Mouse (Mus musculus) bone marrow, adult 2 months (tissue): ENCODE measurements around the gene Abcg1. TPM values are rescaled to one million over a fixed set of nuclear protein-coding genes. Genes with fewer than 3 reads are reported as not detected.

Experiments used
- H3K27ac ChIP-seq: fragments of 200-500 bp; 2 replicates; pipeline ENCODE4 v1.5.1; 2012; ENCODE audit warnings: low read depth, mild to moderate bottlenecking, control low read depth, inconsistent platforms, low read length; ENCODE audit not compliant: control insufficient read depth, poor library complexity, insufficient read depth
- H3K4me1 ChIP-seq: fragments of 200-500 bp; 2 replicates; pipeline ENCODE4 v1.6.1; 2011; ENCODE audit warnings: low read length; ENCODE audit not compliant: control insufficient read depth, insufficient read depth
- H3K4me3 ChIP-seq: fragments of 200-500 bp; replicated peaks from 2 replicates; pipeline ENCODE3; 2011; ENCODE audit warnings: mild to moderate bottlenecking, low read depth, low read length, control low read depth; ENCODE audit not compliant: control insufficient read depth
- CTCF ChIP-seq: fragments of 200-500 bp; IDR thresholded peaks from 2 replicates; pipeline ENCODE4 v1.5.1; 2011; ENCODE audit warnings: low read length, control low read depth; ENCODE audit not compliant: control insufficient read depth, insufficient read depth
- POLR2A ChIP-seq: fragments of 200-500 bp; IDR thresholded peaks from 2 replicates; pipeline ENCODE4 v1.6.1; 2011; ENCODE audit warnings: low read depth, mild to moderate bottlenecking, control low read depth, low read length, borderline replicate concordance; ENCODE audit not compliant: control insufficient read depth
- WGBS: fragments of 180-500 bp; shearing (Covaris S2); methylation state at CpG from one replicate; pipeline ENCODE4 v1.1.7; 2018; 5-methylcytosine and 5-hydroxymethylcytosine counted together
- polyA plus RNA-seq: library from polyadenylated mRNA; stranded (reverse); fragments of >200 nt; gene quantifications from 2 replicates; pipeline ENCODE4 v1.2.4, GENCODE M21; 2011; ENCODE audit warnings: low replicate concordance; ENCODE audit not compliant: missing spikeins, insufficient read depth, insufficient read length

Gene Abcg1
- polyA plus RNA-seq, 1 experiment: 10.4 TPM

- TF ChIP-seq POLR2A: no peak
- no peak for TF ChIP-seq CTCF
- Histone ChIP-seq H3K27ac (peak overlapping the region; percentile 81; the same call in 1 of the 2 replicates), H3K4me3 (peak overlapping the region; percentile 94), H3K4me1 (peaks cover 12% of the 10 kb centered on the region)
- under 1% methylated on average over 13 of the region's 13 CpGs for WGBS
These were observed 1.2 kb downstream of the Abcg1 start for GRCm38 (mm10) chr17:31058745-31059085.

- whole genome bisulfite sequencing: 37% methylated on average over 4 of the region's 4 CpGs
- H3K4me3 ChIP-seq: no peak overlapping the region
- no peak overlapping the region for H3K27ac ChIP-seq
- peaks cover 12% of the 10 kb centered on the region for H3K4me1 ChIP-seq
- TF ChIP-seq POLR2A (no peak), CTCF (no peak)
These were observed 2.7 kb downstream of the Abcg1 start for GRCm38 (mm10) chr17:31060196-31060587.

GRCm38 (mm10) chr17:31060588-31061345 lies 3.3 kb downstream of the Abcg1 start:
- H3K4me1 ChIP-seq: peaks cover 12% of the 10 kb centered on the region
- H3K4me3 ChIP-seq: peak overlapping the region; percentile 1
- 5% methylated on average over 13 of the region's 13 CpGs for WGBS
- peak overlapping the region; percentile 11 for H3K27ac ChIP-seq
- TF ChIP-seq CTCF (no peak), POLR2A (no peak)

GRCm38 (mm10) chr17:31061346-31062095 lies 4.0 kb downstream of the Abcg1 start:
- H3K4me1 ChIP-seq: peaks cover 12% of the 10 kb centered on the region
- no peak overlapping the region for H3K27ac ChIP-seq
- no peak overlapping the region for H3K4me3 ChIP-seq
- WGBS: 64% methylated on average over 3 of the region's 3 CpGs
- no peak for TF ChIP-seq CTCF
- no peak for TF ChIP-seq POLR2A

- Histone ChIP-seq H3K4me3 (no peak overlapping the region), H3K4me1 (peaks cover 15% of the 10 kb centered on the region), H3K27ac (no peak overlapping the region)
- TF ChIP-seq CTCF (no peak), POLR2A (no peak)
- 79% methylated on average over 6 of the region's 6 CpGs for WGBS
These were observed 8.6 kb downstream of the Abcg1 start for GRCm38 (mm10) chr17:31066058-31066457.

- WGBS: 60% methylated on average over 11 of the region's 11 CpGs
- Histone ChIP-seq H3K27ac (no peak overlapping the region), H3K4me1 (peaks cover 15% of the 10 kb centered on the region), H3K4me3 (no peak overlapping the region)
- TF ChIP-seq POLR2A: no peak
- TF ChIP-seq CTCF: no peak
These were observed 9.6 kb downstream of the Abcg1 start for GRCm38 (mm10) chr17:31067051-31067450.

- Histone ChIP-seq H3K27ac (no peak overlapping the region), H3K4me3 (no peak overlapping the region), H3K4me1 (peaks cover 25% of the 10 kb centered on the region)
- TF ChIP-seq CTCF (no peak), POLR2A (no peak)
- WGBS: 73% methylated on average over 6 of the region's 6 CpGs
These were observed 11.6 kb downstream of the Abcg1 start for GRCm38 (mm10) chr17:31069121-31069520.

- Histone ChIP-seq H3K4me1 (peaks cover 27% of the 10 kb centered on the region), H3K27ac (no peak overlapping the region)
- 49% methylated on average over 4 of the region's 4 CpGs for WGBS
These were observed 12.4 kb downstream of the Abcg1 start for GRCm38 (mm10) chr17:31069845-31070244.

More at GRCm38 (mm10) chr17:31069845-31070244, 12.4 kb downstream of the Abcg1 start:
- TF ChIP-seq CTCF: no peak
- no peak for TF ChIP-seq POLR2A
- H3K4me3 ChIP-seq: no peak overlapping the region
